Mouse (Mus musculus): ENCODE data around the gene Gm10324.
"Not testable (repeated sequence)": the region's sequence is repeated elsewhere in the genome, so short reads cannot be mapped to it uniquely, and the experiment has no call there.

Gm10324 gene

GRCm38 (mm10) chr13:66119247-66119646, at the start of gene Gm10324:
Gm10324 (plus strand) TSS chr13:66119547.
- in situ Hi-C loops (cut with MboI; ENCODE audit: low pct_unique_long_range_greater_than_20kb in 1 of 2, low sequenced_read_pairs in 2 of 2, unreplicated experiment in 1 of 2): not testable (repeated sequence)

Data from mouse embryonic stem cell (cell line).